Mouse (Mus musculus): ENCODE measurements around the gene Cfap99.

Cfap99 gene

DNA sequence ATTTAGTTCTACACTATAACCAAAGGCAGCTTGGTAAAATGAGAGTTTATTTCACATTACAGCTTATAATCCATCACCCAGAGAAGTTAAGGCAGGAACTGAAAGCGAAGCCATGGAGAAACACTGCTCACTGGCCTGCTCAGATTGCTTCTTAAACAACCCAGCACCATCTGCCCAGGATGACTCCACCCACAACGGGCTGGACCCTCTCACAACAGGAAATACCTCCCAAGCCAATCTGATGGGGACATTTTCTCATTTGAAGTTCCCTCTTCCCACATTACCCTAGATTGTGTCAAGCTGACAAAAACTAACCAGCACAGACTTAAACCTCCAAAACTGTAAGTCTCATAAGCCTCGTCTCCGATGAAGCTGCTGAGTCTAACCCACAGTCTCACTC lies 10.3 kb upstream of the Cfap99 start:
- DNase-seq (ENCODE audit: low spot score), result no peak

DNA sequence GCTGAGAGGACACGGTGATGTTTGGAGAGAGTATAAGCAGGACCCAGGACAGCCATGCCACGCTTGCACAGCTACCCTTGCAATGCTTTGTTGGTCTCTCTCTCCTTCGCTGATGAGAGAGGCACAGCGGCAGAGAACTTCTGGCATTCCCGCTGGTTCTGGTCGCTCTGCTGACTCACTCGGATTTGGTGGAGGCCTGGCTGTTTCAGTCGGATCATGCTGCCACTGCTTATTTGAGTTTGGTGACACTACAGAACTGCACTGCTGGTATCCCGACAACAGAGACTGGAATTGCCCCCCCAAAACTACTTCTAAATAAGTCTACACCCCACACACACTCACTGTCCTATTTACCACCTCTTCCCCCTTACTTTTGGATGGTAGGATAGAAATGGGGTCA lies 9.2 kb upstream of the Cfap99 start:
- no peak for DNase-seq (ENCODE audit: low spot score)

DNA sequence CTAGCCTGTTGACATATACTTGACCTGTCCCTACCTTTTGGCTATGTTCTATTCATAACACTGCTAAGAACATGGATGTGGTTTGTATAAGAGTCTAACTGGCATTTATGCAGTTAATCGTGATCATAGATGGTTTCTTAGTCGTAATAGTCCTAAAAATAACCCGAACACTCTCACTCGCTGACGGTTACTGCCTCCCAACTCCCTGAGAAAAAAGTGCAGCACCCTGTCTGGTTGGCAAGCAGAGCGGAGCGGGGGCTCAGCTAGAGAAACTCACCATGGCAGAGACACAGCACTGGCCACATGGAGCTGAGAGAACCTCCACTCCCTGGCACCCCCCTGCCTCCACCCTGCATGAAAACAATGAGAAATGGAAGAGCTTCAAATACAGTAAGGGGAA lies 7.4 kb upstream of the Cfap99 start:
- DNase-seq (ENCODE audit: low spot score), result no peak

DNA sequence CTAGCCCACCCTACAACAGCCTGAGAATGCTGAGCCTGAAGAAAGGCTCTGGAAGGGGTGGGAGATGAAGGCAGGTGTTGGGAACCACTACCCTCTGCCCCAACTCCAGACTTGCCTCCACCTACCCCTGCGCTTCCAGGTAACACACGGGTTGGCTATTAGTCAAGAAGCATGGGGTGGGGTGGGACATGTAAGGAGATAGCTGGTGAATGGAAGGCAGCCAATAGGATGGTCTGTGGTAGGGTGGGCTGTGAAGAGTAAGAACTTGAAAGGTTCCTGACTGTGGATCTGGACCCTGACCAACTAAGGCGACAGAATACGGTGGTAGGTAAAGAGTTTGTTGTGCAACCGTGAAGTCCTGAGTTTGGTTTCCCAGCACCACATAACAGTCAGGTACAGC lies 5.0 kb upstream of the Cfap99 start:
- DNase-seq (ENCODE audit: low spot score), result no peak

DNA sequence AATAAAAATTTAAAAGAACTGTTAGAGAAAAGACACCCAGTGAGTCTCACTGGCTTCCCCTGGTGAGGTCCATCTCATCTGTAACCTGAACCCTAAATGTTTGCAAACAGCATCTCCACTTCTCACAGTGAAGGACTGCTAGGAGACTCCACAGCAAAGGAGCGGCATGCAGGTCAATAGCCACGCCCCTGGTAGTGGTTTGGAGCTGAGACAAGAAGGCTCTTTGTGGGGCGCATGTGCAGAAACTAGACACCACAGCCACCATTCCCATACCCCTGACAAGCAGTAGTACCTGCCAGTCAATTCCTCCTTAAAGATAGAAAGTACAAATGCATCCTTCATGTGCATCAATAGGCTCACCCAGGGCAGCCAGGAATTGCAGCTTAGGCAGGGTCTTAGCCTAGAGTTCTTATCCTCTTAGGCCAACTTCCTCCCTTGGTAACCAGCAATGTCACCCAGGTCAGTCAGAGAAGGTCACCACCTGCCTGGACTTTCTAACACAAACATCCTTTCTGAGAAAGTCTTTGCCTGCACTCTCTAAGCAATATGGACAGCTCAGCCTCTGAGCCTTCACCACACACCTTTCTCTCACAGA lies 4.1 kb upstream of the Cfap99 start:
- DNase-seq (ENCODE audit: low spot score), result no peak

DNA sequence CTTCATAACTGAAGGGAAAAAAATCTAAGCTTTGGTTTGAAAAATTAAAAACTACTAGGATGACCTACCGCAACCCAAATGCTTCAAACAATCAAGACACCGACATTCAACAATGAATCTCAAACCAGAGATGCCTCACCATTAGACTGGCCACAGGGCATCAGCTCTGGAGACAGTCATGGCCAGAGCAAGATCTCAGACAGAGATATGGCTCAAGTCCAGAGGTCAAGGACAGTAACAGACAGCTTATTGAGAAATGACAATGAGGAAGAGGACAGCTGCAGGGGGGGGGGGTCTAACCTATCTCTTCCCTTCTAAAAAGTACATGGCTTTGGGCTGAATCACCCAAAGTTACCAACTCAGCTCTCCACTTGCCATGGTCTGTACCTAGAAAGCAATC lies 3.1 kb upstream of the Cfap99 start:
- DNase-seq (ENCODE audit: low spot score), result no peak

DNA sequence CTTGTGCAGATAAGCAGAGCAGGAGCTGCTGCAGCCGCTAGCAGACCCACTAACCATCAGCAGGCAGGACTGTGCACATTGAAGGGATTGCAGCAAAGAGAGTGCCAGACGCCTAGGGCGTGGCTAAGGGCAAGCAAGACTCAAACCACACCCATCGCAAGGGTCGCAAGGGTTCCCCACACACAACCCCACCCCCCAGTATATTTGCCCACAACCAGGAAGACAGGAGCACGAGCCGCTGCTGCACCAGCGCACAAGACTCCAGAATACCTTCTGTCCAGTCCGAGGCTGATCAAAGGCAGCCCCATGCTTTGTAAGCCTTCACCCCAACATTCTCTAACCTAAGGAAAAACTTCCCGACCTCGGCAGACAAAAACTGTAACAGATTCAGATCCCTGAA lies 1.9 kb upstream of the Cfap99 start:
- peak; percentile 56 for DNase-seq (ENCODE audit: low spot score)

DNA sequence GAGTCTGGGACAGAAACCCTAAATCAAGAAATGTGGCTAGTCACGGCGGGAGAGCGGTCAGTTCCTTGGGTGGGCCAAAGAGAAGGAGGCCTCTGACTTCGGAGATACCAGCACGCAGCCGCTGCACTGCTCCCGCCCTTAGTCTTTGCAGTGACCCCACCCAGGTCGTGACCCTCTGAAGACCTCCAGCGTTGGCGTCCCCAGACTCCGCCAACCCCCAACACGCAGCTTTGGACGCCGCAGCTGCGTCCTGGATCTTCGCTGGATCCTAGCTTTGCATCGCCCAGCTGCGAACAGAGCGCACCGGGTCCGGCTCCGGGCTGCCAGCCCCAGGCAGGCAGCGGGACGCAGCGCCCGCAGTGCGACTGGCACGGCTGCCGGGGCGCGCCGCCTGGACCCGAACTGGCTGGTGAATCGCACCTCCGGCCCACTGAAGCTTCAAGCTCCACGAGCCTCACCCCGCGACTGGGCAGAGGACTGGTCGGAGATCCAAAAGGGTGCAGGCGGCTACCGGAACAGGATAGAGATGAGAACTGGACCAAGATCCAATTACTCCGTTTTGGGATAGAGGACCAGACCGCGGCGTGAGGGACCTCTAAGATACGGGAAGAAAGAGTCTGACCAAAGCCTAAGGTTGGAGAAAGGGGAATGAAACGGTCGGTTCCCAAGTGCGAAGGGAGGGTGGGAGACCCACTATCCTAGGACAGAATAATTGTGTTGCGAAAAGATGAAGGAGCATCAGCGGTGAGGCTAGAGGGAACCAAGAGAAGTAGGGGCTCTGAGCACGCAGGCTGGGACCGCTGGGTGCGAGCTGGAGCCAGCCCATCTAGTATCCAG lies 1.2 kb upstream of the Cfap99 start:
- peak; percentile 72 for DNase-seq (ENCODE audit: low spot score)

DNA sequence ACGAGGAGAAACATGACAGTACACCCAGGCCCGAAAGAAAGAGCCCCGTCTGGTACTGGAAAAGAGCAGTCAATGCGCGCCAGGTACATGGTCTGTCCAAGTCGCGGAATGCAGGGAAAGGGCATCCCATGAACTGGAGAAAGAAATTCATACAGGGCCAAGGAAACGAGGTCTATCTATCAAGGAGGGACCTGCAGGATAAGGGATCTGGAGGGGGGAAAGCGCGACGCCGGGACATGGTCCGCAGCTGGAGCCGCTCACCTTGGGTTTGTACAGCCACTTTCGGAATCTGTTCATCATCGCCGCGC lies 608 bp upstream of the Cfap99 start:
- peak; percentile 24 for DNase-seq (ENCODE audit: low spot score)

DNA sequence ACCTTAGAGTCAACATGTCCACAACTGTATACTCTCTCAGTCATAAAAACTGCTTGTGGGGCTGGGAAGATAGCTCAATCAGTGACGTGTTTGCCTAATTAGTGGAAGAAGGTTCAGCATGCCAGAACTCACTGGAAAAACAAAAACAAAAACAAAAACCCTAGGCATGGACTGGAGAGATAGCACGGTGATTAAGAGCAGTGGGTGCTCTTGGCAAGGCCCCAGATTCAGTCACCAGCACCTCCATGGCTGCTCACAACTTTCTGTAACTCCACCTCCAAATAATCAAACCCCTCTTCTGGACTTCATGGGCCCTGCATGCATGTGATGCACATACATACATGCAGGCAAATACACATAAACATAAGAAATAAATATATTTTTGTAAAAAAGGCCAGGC lies 886 bp downstream of the Cfap99 start:
- DNase-seq (ENCODE audit: low spot score), result no peak

DNA sequence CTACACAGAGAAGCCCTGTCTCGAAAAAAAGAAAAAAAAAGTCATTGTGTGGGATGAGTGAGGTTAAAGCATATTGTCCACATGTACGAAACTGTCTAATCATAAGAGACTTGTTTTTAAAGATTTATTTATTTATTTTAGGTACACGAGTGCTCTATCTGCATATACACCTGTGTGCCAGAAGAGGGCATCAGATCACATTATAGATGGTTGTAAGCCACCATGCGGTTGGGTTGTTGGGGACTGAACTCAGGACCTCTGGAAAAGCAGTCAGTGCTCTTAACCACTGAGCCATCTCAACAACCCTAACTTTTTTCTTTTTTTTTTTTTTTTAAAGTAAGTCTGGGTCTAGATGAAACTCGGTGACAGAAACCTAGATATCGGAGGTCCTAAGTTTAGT lies 5.0 kb downstream of the Cfap99 start:
- no peak for DNase-seq (ENCODE audit: low spot score)

DNA sequence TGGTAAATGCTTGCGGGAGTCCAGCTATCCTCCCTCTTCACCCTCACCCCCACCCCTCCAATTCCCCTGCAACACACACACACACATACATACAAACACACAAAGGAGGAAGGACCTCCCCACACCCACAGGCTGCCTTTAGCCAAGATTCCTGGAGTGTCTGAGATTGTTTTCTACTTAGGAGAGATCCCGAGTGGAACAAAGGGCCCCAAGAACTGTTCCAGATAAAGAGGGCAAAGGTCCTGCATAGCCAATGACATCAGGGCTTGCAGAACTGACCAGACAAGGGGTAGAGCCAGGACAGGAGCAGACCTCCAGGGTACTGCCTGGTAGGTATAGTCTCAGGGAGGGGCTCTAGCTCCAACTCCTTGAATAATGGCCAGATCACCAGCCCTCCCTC lies 6.3 kb downstream of the Cfap99 start:
- no peak for DNase-seq (ENCODE audit: low spot score)

DNA sequence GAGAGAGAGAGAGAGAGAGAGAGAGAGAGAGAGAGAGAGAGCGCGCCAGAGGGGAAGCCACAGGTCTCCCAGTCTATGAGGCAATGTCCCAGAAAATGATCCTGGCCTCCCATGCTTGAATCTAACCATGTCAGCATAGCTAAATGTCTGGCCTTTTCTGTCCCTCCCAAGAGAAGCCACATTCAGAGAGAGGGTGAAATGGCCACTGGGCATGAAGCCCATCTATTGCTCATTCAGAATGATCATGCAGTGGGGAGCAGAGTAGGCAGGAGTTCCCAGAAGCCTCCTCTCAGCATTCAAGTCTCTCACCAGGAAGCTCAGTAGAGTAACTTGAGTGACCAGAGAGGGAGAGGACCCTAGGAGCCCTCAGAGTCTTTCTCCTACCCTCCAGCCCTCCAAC lies 6.7 kb downstream of the Cfap99 start:
- no peak for DNase-seq (ENCODE audit: low spot score)

DNA sequence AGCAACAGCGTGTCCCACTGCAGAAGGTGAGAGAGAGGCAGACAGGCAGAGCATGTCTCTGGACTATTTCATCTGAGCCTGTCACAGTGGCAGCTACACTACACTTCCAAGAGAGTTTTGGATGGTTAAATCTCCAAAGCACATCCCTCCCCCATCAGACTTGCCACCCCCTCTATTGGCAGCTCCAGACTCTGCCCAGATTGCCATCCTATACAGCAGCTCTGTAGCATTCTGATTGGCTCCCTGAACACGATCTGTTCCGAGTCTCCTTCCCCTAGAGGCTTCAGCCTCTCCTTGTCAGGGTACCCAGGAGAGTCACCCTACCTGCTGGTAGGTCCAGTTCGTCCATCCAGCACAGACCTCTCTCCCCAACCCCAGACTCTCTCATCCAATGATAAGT lies 9.7 kb downstream of the Cfap99 start:
- DNase-seq (ENCODE audit: low spot score), result no peak

DNA sequence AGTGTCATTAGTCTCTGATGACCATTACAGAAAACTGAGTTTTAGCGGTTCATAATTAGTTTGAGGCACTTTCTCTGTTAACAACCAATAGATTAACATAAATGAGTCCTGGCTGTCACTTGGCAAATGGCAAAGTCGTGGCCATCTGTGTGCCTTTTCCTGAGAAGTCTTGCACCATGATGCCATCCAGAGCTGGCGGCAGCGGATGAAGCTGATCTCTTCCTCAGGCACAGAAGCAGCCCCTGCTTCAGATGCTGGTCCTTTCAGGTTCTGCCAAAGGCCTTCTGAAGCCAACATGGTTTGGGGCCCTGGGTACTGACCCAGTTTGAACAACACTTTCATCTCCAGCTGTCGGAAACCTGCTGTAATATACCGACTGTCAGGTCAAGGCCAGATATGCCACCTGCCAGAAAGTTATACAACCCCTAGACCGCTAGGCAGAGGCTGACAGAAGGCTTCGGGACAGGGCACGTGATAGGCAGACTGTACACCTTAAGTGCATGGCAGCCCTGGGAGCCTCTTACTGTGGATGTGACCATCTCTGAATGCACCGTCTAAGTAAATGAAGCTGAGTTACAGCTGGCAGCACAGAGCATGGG lies 10.6 kb downstream of the Cfap99 start:
- no peak for DNase-seq (ENCODE audit: low spot score)

DNA sequence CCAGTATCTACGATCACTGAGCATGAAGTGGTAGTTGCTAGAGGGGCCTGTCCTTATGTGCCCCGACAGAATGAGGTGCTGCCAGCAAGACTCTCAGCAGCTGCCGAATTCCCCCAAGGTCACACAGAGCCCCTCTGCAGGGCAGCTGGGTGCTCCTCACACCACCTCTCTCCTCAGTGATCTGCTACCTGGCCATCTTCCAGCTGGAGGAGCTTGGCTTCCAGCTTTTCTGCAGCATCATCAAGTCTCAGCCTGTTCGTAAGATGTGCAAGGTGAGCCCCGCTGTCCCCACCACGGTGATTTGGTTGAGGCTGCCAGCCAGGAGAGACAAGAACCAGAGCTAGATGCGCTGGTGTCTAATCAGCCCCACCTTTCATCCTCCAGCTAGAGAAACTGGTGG lies 14.0 kb downstream of the Cfap99 start:
- DNase-seq (ENCODE audit: low spot score), result no peak

DNA sequence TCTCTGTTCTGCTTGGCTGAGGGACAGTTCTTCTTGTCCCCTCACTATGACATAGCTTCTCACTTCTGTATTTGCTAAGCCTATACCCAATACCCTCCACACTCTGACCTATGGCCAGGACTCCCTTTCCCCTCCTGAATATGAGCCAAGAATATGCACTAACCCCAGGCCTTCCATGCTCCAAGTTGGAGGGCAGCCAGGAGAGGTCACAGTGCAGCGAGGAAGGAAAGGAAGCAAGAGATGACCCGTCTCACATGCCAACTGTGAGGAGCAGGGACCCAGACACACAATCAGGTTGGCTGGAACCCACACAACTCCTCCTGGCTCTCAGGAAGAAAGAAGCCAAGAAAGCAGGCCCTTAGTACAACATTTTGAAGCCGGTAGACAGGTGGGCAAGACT lies 20.6 kb downstream of the Cfap99 start:
- DNase-seq (ENCODE audit: low spot score), result no peak

DNA sequence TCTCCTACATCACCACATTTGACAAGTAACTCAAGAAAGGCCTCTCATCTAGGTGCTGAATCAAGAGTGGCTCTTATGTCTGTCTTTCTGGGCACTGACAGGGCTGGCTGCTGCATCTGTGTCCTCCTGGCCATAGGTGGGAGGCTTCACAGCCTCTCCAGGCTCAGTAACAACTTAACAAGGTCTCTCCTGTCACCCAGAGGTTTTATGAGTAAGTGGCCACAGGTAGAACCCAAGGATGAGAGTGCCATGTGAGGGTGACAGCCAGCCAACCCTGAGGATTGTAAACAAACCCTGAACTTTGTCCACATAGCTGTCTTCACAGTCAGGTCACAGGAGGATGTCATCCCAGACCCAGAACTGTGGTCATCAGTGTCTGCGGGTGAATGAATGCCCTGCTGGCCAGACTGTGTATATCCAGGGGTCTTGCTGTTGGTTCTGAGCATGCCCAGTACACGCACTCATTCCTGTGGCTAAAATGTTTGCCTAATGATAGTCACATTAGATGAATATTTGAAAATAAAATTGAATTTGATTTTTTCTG lies 31.2 kb downstream of the Cfap99 start:
- DNase-seq (ENCODE audit: low spot score), result no peak

DNA sequence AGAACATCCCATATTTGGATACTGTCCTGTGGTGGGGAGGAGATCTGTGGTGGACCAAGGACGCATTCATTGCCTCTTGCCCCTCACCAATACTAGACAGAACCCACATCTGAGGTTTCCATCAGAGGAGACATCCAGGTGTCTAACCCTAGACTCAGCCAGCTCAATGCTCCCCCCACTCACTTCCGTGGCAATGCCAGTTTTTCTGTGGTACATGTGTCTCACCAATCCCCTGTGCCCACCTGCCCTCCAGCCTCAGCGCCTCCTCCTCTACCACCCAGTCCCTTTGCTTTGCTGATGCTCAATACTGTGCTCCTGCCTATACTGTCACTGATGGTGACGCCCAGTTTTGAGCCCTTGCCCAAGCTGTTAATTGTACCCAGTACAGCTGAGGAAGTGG lies 32.8 kb downstream of the Cfap99 start:
- DNase-seq (ENCODE audit: low spot score), result no peak

DNA sequence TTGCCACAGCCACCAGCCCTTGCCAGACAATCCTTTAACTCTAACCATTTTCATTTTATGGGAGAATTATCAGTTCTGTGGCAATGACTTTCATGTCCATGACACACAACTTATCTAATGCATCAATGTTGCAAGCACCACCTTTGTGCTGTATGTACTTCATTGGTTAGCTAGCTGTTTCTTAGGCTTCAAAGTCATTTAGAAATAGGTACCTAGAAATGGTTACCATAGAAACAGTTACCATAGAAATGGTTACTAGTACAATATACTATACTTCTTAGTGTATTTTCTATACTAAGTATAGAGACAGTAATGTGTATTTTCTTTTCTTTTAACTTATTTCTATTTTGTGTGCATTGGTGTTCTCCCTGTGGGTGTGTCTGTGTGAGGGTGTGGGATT lies 36.9 kb downstream of the Cfap99 start:
- no peak for DNase-seq (ENCODE audit: low spot score)

DNA sequence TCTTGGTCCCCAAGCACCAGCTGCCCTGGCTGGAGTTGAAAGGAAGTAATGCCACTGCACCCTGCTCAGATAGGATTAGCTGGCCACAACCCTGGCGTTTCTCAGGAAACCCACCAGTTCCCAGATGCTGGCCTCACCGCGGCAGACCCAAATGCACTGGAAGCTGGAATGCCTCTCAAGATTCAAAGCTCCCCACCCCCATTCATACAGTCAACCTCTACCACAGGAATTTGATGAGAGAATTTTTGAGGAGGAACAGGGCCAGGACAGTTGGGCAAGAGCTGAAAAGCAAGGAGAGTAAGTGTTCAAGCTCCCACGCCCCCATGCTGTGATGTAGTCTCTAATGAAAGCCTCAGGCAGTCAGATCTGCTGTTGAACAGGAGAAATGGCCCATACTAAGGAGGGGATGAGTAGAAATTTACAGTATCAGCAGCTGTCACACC lies 37.9 kb downstream of the Cfap99 start:
- peak; percentile 16 for DNase-seq (ENCODE audit: low spot score)

DNA sequence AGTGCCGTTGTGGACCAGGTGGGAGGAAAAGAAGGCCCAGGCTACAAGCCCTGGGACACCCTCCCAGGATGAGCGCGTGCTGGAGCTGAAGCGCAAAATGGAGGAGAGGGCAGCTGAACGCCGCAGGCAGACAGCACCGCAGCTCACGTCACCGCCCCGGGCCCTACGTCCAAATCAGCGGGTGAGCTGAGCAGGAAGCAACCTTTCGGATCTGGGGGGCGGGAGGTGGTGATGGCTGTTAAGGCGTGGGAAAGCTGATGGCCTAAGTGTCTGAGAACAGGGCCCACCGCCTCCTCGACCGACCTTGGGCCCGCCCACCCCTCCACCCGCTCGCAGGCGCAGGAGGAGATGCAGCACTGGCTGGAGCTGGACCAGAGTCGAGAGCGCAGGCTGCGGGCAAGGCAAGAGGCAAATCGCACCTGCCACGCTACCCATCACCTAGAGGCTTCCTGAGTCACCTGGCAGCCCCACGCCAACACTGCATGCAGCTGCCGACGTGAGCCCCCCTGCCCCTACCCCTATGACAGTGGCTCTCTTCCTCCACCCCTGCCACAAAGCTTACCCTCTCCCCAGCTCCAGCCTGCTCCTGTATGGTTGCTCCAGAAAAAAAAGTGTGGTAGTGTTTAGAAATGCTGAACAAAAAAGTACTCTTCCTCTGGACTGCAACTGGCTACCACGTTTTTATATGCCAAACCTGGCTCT lies 38.6 kb downstream of the Cfap99 start:
- DNase-seq (ENCODE audit: low spot score), result peak; percentile 66

DNA sequence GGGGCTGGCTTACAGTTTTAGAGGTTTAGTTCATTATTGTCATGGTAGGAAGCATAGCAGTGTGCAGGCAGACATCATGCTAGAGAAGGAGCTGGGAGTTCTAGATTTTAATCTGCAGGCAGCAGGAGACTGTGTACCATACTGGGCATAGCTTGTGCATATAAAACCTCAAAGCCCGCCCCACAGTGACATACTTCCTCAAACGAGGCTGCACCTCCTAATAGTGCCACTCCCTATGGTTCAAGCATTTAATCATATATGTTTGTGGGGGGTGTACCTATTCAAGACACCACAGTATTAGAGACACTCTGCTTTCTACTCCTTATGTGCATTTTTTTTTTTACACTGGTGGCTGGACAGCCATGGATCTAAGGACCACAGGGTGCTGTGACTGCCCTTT lies 41.7 kb downstream of the Cfap99 start:
- DNase-seq (ENCODE audit: low spot score), result no peak

All from embryo, embryonic 10 days (tissue).